Comparison of ENCODE assay signal across 16 mouse cellular contexts in the genomic region with DNA sequence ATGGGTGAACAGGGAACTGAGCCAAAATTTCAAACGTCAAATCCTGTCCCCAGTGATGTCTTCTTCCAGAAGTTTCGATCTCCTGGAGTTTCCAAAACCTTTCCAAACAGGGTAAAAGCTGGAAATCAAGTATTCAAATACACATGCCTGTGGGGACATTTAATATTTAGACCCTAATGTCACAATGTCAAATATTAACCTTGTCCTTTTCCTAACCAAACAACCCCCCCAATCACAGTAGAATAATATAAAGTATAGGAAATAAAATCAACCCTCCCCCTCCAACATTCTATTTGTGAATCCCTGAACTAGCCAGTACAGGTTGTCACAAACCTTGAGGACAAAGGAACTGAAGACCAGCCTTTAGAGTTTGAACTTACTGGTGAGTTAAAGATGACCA.
"Had no signal": no experiment of that assay in that cellular context is flagged by ENCODE, and none has a peak within 500 bp of the region (broad histone marks: within the 10 kb centered on the region; RNA-seq: fewer than 3 reads in every experiment).

No protein-coding gene starts in this region.

- DNase-seq: cerebellum, adult 9-10 months; cerebellum, adult 9-11 months; cerebellum, postnatal 10 days; cerebellum, postnatal 14 days; cerebellum, postnatal 25 days; cerebellum, postnatal 36 days; embryo, embryonic 11 days; forebrain, postnatal 0 days; gastrocnemius, adult 2 months; gastrocnemius, postnatal 10 days; gastrocnemius, postnatal 14 days; gastrocnemius, postnatal 25 days; gastrocnemius, postnatal 36 days; heart, adult 11 months; heart, adult 18-20 months; heart, adult 2 months had no signal
